Mouse (Mus musculus) olfactory bulb, adult 2 months (tissue): ENCODE measurements at regions not wholly inside any gene's neighbourhood (a gene's known extent, or its start where the extent isn't known, plus 50 kb on each side); places are given as distances from the start of the nearest gene placed in this dataset.

Source experiments
- CTCF ChIP-seq: fragments of 200-500 bp; IDR thresholded peaks from 2 replicates; pipeline ENCODE4 v1.5.1; 2012; ENCODE audit warnings: low read depth, mild to moderate bottlenecking, low read length, moderate library complexity; ENCODE audit not compliant: insufficient read depth
- POLR2A ChIP-seq: fragments of 200-500 bp; IDR thresholded peaks from 2 replicates; pipeline ENCODE4 v1.6.1; 2012; ENCODE audit warnings: mild to moderate bottlenecking, low read depth, low read length, moderate library complexity; ENCODE audit not compliant: insufficient read depth

GRCm38 (mm10) chr9:61713806-61714205, 200.5 kb downstream of the Rplp1 start:
- TF ChIP-seq POLR2A (no peak), CTCF (no peak)
